Comparison of ENCODE assay signal across 23 mouse cellular contexts in genomic region chr4:77889489-77889888, GRCm38 (mm10).
A peak's percentile ranks its signal among the peaks of the same experiment; 100 is the strongest.
DNase-seq lines count a peak whose midpoint lies in the region; ATAC-seq and TF ChIP-seq lines count a peak whose summit lies in the region.
"Had no signal": no experiment of that assay in that cellular context is flagged by ENCODE, and none has a peak within 500 bp of the region (broad histone marks: within the 10 kb centered on the region; RNA-seq: fewer than 3 reads in every experiment).

No protein-coding gene starts in this region.

- ATAC-seq in forebrain, embryonic 14.5 days = no peak
- peak; percentile 66 for ATAC-seq in forebrain, embryonic 15.5 days (replicated peaks)
- ATAC-seq in forebrain, postnatal 0 days = no peak
- ATAC-seq in forebrain, embryonic 16.5 days = peak; percentile 74
- no peak for ATAC-seq in forebrain, embryonic 13.5 days
- ATAC-seq: activated CD4-positive, CD25-positive, alpha-beta regulatory T cell, adult 4 months; CD4-positive, CD25-positive, alpha-beta regulatory T cell, adult 4 months; Patski had no signal

- H3K27ac ChIP-seq in forebrain, embryonic 14.5 days (ENCODE audit: low read depth, low read length) = no peak overlapping the region
- no peak overlapping the region for H3K27ac ChIP-seq in forebrain, embryonic 10.5 days
- no peak overlapping the region for H3K27ac ChIP-seq in forebrain, embryonic 15.5 days (replicated peaks)
- H3K27ac ChIP-seq in forebrain, postnatal 0 days (ENCODE audit: low read depth, low read length) = no peak overlapping the region
- no peak overlapping the region for H3K27ac ChIP-seq in forebrain, embryonic 16.5 days (ENCODE audit: low read length)
- no peak overlapping the region for H3K27ac ChIP-seq in forebrain, embryonic 13.5 days

- no peaks in the 10 kb centered on the region for H3K9me3 ChIP-seq in forebrain, embryonic 14.5 days (replicated peaks; ENCODE audit: control insufficient read depth, low read length)
- H3K9me3 ChIP-seq in forebrain, embryonic 10.5 days = no peaks in the 10 kb centered on the region
- H3K9me3 ChIP-seq in forebrain, embryonic 15.5 days = no peaks in the 10 kb centered on the region
- no peaks in the 10 kb centered on the region for H3K9me3 ChIP-seq in forebrain, postnatal 0 days (ENCODE audit: low read length)
- H3K9me3 ChIP-seq in forebrain, embryonic 16.5 days (ENCODE audit: control insufficient read depth, low read length) = no peaks in the 10 kb centered on the region
- no peaks in the 10 kb centered on the region for H3K9me3 ChIP-seq in forebrain, embryonic 13.5 days (replicated peaks)
- H3K9me3 ChIP-seq: G1E had no signal

- no peaks in the 10 kb centered on the region for H3K36me3 ChIP-seq in forebrain, embryonic 14.5 days (ENCODE audit: control insufficient read depth, insufficient read depth, low read length)
- no peaks in the 10 kb centered on the region for H3K36me3 ChIP-seq in forebrain, embryonic 10.5 days (replicated peaks)
- H3K36me3 ChIP-seq in forebrain, embryonic 15.5 days = no peaks in the 10 kb centered on the region
- H3K36me3 ChIP-seq in forebrain, postnatal 0 days (ENCODE audit: insufficient read depth) = no peaks in the 10 kb centered on the region
- no peaks in the 10 kb centered on the region for H3K36me3 ChIP-seq in forebrain, embryonic 16.5 days (ENCODE audit: control insufficient read depth, insufficient read depth)
- no peaks in the 10 kb centered on the region for H3K36me3 ChIP-seq in forebrain, embryonic 13.5 days (ENCODE audit: poor library complexity, severe bottlenecking)
- H3K36me3 ChIP-seq: G1E had no signal

- no peak overlapping the region for H3K9ac ChIP-seq in forebrain, embryonic 14.5 days (ENCODE audit: low read length)
- H3K9ac ChIP-seq in forebrain, embryonic 15.5 days (replicated peaks) = no peak overlapping the region
- H3K9ac ChIP-seq in forebrain, postnatal 0 days = no peak overlapping the region
- no peak overlapping the region for H3K9ac ChIP-seq in forebrain, embryonic 16.5 days (replicated peaks; ENCODE audit: low read depth, low read length)
- H3K9ac ChIP-seq in forebrain, embryonic 13.5 days = no peak overlapping the region

- no peaks in the 10 kb centered on the region for H3K27me3 ChIP-seq in forebrain, embryonic 14.5 days (replicated peaks; ENCODE audit: control insufficient read depth, insufficient read depth, low read length)
- H3K27me3 ChIP-seq in forebrain, embryonic 10.5 days (ENCODE audit: poor library complexity, severe bottlenecking) = no peaks in the 10 kb centered on the region
- no peaks in the 10 kb centered on the region for H3K27me3 ChIP-seq in forebrain, embryonic 15.5 days
- H3K27me3 ChIP-seq in forebrain, postnatal 0 days (ENCODE audit: insufficient read depth, low read length) = no peaks in the 10 kb centered on the region
- H3K27me3 ChIP-seq in forebrain, embryonic 16.5 days (replicated peaks; ENCODE audit: control insufficient read depth, insufficient read depth, low read length) = no peaks in the 10 kb centered on the region
- no peaks in the 10 kb centered on the region for H3K27me3 ChIP-seq in forebrain, embryonic 13.5 days
- H3K27me3 ChIP-seq: CH12.LX, Patski had no signal

- H3K4me1 ChIP-seq in forebrain, embryonic 14.5 days (ENCODE audit: control insufficient read depth, insufficient read depth, low read length) = no peaks in the 10 kb centered on the region
- H3K4me1 ChIP-seq in forebrain, embryonic 10.5 days = no peaks in the 10 kb centered on the region
- no peaks in the 10 kb centered on the region for H3K4me1 ChIP-seq in forebrain, embryonic 15.5 days
- H3K4me1 ChIP-seq in forebrain, postnatal 0 days (ENCODE audit: insufficient read depth) = no peaks in the 10 kb centered on the region
- H3K4me1 ChIP-seq in forebrain, embryonic 16.5 days (replicated peaks; ENCODE audit: control insufficient read depth, insufficient read depth, low read length) = no peaks in the 10 kb centered on the region
- H3K4me1 ChIP-seq in forebrain, embryonic 13.5 days = no peaks in the 10 kb centered on the region

- no peak for TF ChIP-seq CTCF in forebrain, postnatal 0 days (IDR thresholded peaks at IDR 0.05; ENCODE audit: low read depth)
- TF ChIP-seq CTCF in brain, embryonic 14.5 days (IDR thresholded peaks at IDR 0.05; ENCODE audit: borderline replicate concordance, extremely low read depth, insufficient read depth, insufficient read length) = no peak

- DNase-seq in forebrain, embryonic 14.5 days (ENCODE audit: low spot score) = peak; percentile 34
- DNase-seq in forebrain, embryonic 10.5 days (ENCODE audit: extremely low spot score, low spot score) = no peak
- no peak for DNase-seq in forebrain, postnatal 0 days
- DNase-seq in brain, embryonic 14.5 days (ENCODE audit: low read depth) = peak; percentile 61
- no peak for DNase-seq in right cerebral cortex, postnatal 14 days
- DNase-seq: adrenal gland, adult 2 months; adrenal gland, adult 8-10 months; adrenal gland, postnatal 10 days; adrenal gland, postnatal 14 days; adrenal gland, postnatal 25 days; adrenal gland, postnatal 36 days; B cell, adult 2 months; cerebellum, adult 11 months; cerebellum, adult 11-12 months; cerebellum, adult 18-20 months had no signal

- WGBS in forebrain, embryonic 14.5 days = 63% methylated on average over 4 of the region's 4 CpGs
- WGBS in forebrain, embryonic 10.5 days = 86% methylated on average over 4 of the region's 4 CpGs
- 59% methylated on average over 4 of the region's 4 CpGs for WGBS in forebrain, embryonic 15.5 days
- 52% methylated on average over 4 of the region's 4 CpGs for WGBS in forebrain, postnatal 0 days
- WGBS in forebrain, embryonic 16.5 days = 57% methylated on average over 4 of the region's 4 CpGs
- WGBS in forebrain, embryonic 13.5 days = 79% methylated on average over 4 of the region's 4 CpGs

- H3K4me2 ChIP-seq in forebrain, embryonic 14.5 days (ENCODE audit: low read length) = no peak overlapping the region
- H3K4me2 ChIP-seq in forebrain, embryonic 15.5 days (replicated peaks) = no peak overlapping the region
- no peak overlapping the region for H3K4me2 ChIP-seq in forebrain, postnatal 0 days (ENCODE audit: low read depth)
- H3K4me2 ChIP-seq in forebrain, embryonic 16.5 days (ENCODE audit: low read length) = no peak overlapping the region
- no peak overlapping the region for H3K4me2 ChIP-seq in forebrain, embryonic 13.5 days

- no peak overlapping the region for H3K4me3 ChIP-seq in forebrain, embryonic 14.5 days (ENCODE audit: low read depth, low read length)
- no peak overlapping the region for H3K4me3 ChIP-seq in forebrain, embryonic 10.5 days
- no peak overlapping the region for H3K4me3 ChIP-seq in forebrain, embryonic 15.5 days
- no peak overlapping the region for H3K4me3 ChIP-seq in forebrain, postnatal 0 days (ENCODE audit: low read depth, low read length)
- H3K4me3 ChIP-seq in forebrain, embryonic 16.5 days (replicated peaks; ENCODE audit: low read length) = no peak overlapping the region
- no peak overlapping the region for H3K4me3 ChIP-seq in forebrain, embryonic 13.5 days

- no peak for TF ChIP-seq POLR2A in brain, embryonic 14.5 days (IDR thresholded peaks at IDR 0.05; ENCODE audit: borderline replicate concordance, extremely low read depth, insufficient read depth, insufficient read length, poor library complexity, severe bottlenecking)

Comparison
In these comparisons a context has a peak if more than half of its experiments do, and no peak if none do; other contexts are left out.
1. ATAC-seq: peak in forebrain, embryonic 15.5 days (single experiment) and forebrain, embryonic 16.5 days (single experiment); none in forebrain, embryonic 14.5 days (single experiment), forebrain, postnatal 0 days (single experiment) and forebrain, embryonic 13.5 days (single experiment).
2. DNase-seq: peak in forebrain, embryonic 14.5 days (single experiment) and brain, embryonic 14.5 days (single experiment); none in forebrain, embryonic 10.5 days (single experiment), forebrain, postnatal 0 days (single experiment) and right cerebral cortex, postnatal 14 days (single experiment).